10 mouse cellular contexts compared by ENCODE assay signal in genomic region chr4:137907979-137908378, GRCm38 (mm10). TPM values are rescaled to one million over a fixed set of nuclear protein-coding genes. Genes with fewer than 3 reads are reported as not detected.
DNase-seq lines count a peak whose midpoint lies in the region; ATAC-seq and TF ChIP-seq lines count a peak whose summit lies in the region.
"Had no signal": no experiment of that assay in that cellular context is flagged by ENCODE, and none has a peak within 500 bp of the region (broad histone marks: within the 10 kb centered on the region; RNA-seq: fewer than 3 reads in every experiment).

No protein-coding gene starts in this region.

- H3K27me3 ChIP-seq in forebrain, embryonic 15.5 days, result no peaks in the 10 kb centered on the region; the same call in 1 of the 2 replicates
- H3K27me3 ChIP-seq in forebrain, embryonic 12.5 days, result peaks cover 17% of the 10 kb centered on the region; the same call in 1 of the 2 replicates
- H3K27me3 ChIP-seq in E14TG2a.4 (ENCODE audit: insufficient read depth, low read length), result 0 out of 2 replicates have a peak, but pooled peaks cover 15% of the 10 kb centered on the region
- H3K27me3 ChIP-seq in heart, adult 2 months (ENCODE audit: control insufficient read depth, insufficient read depth, low read length), result no peaks in the 10 kb centered on the region
- no peaks in the 10 kb centered on the region for H3K27me3 ChIP-seq in lung, embryonic 14.5 days (ENCODE audit: insufficient read depth, low read length)
- H3K27me3 ChIP-seq in kidney, adult 2 months (replicated peaks; ENCODE audit: control insufficient read depth, insufficient read depth, low read length), result no peaks in the 10 kb centered on the region

- no peak for TF ChIP-seq CTCF in E14TG2a.4 (conservative IDR thresholded peaks at IDR 0.05; ENCODE audit: low read length)
- TF ChIP-seq CTCF in heart, adult 2 months (IDR thresholded peaks at IDR 0.05), result no peak
- no peak for TF ChIP-seq CTCF in lung, embryonic 14.5 days (IDR thresholded peaks at IDR 0.05; ENCODE audit: low read depth)
- TF ChIP-seq CTCF in kidney, adult 2 months (conservative IDR thresholded peaks at IDR 0.05; ENCODE audit: insufficient read depth, insufficient read length, low read depth, low read length), result no peak

- WGBS in forebrain, embryonic 15.5 days, result 43% methylated on average over 13 of the region's 13 CpGs
- 80% methylated on average over 13 of the region's 13 CpGs for WGBS in forebrain, embryonic 12.5 days
- 44% methylated on average over 13 of the region's 13 CpGs for WGBS in heart, adult 2 months
- 39% methylated on average over 13 of the region's 13 CpGs for WGBS in lung, embryonic 14.5 days
- WGBS in kidney, adult 2 months, result 67% methylated on average over 13 of the region's 13 CpGs

- H3K9ac ChIP-seq in forebrain, embryonic 15.5 days (replicated peaks), result no peak overlapping the region
- H3K9ac ChIP-seq in forebrain, embryonic 12.5 days, result no peak overlapping the region
- no peak overlapping the region for H3K9ac ChIP-seq in heart, adult 2 months (ENCODE audit: low read depth, low read length)
- H3K9ac ChIP-seq in lung, embryonic 14.5 days, result no peak overlapping the region
- H3K9ac ChIP-seq: liver, embryonic 15.5 days had no signal

- no peaks in the 10 kb centered on the region for H3K79me2 ChIP-seq in heart, adult 2 months (replicated peaks; ENCODE audit: control insufficient read depth, insufficient read depth, low read length)

- no peak overlapping the region for H3K4me3 ChIP-seq in forebrain, embryonic 15.5 days
- H3K4me3 ChIP-seq in forebrain, embryonic 12.5 days (replicated peaks), result no peak overlapping the region
- peak overlapping the region; percentile 60 for H3K4me3 ChIP-seq in E14TG2a.4 (replicated peaks; ENCODE audit: low read length)
- no peak overlapping the region for H3K4me3 ChIP-seq in heart, adult 2 months
- no peak overlapping the region for H3K4me3 ChIP-seq in lung, embryonic 14.5 days (ENCODE audit: low read depth, low read length)
- no peak overlapping the region for H3K4me3 ChIP-seq in kidney, adult 2 months (ENCODE audit: insufficient read depth, low read depth, low read length)
- H3K4me3 ChIP-seq: liver, embryonic 15.5 days had no signal

- 0 out of 2 replicates have a peak, but pooled peaks have one; percentile 41 for ATAC-seq in forebrain, embryonic 15.5 days (replicated peaks)
- ATAC-seq in forebrain, embryonic 12.5 days (ENCODE audit: low FRiP score), result no peak
- ATAC-seq in lung, embryonic 14.5 days (ENCODE audit: insufficient read depth), result no peak

- peak; percentile 66 to 70 for DNase-seq in heart, adult 2 months
- DNase-seq in lung, embryonic 14.5 days, result peak; percentile 40
- DNase-seq in liver, result no peak
- no peak for DNase-seq in kidney, adult 2 months
- DNase-seq in thymus, postnatal 25 days, result no peak
- DNase-seq: cerebellum, adult 9-10 months had no signal

- H3K9me3 ChIP-seq in forebrain, embryonic 15.5 days, result no peaks in the 10 kb centered on the region
- H3K9me3 ChIP-seq in forebrain, embryonic 12.5 days, result no peaks in the 10 kb centered on the region
- H3K9me3 ChIP-seq in E14TG2a.4 (ENCODE audit: low read length), result no peaks in the 10 kb centered on the region
- no peaks in the 10 kb centered on the region for H3K9me3 ChIP-seq in lung, embryonic 14.5 days (ENCODE audit: low read depth, low read length)
- H3K9me3 ChIP-seq: liver, embryonic 15.5 days had no signal

- TF ChIP-seq POLR2A in heart, adult 2 months (IDR thresholded peaks at IDR 0.05; ENCODE audit: insufficient read depth, low read depth, low read length), result no peak
- TF ChIP-seq POLR2A in kidney, adult 2 months (IDR thresholded peaks at IDR 0.05; ENCODE audit: low read depth, low read length), result no peak

- TF ChIP-seq EP300 in heart, adult 2 months (IDR thresholded peaks at IDR 0.05; ENCODE audit: insufficient read depth, low read depth, low read length), result no peak

- peaks cover 18% of the 10 kb centered on the region for H3K4me1 ChIP-seq in forebrain, embryonic 15.5 days
- peaks cover 9% of the 10 kb centered on the region for H3K4me1 ChIP-seq in forebrain, embryonic 12.5 days
- peaks cover 94% of the 10 kb centered on the region for H3K4me1 ChIP-seq in E14TG2a.4 (replicated peaks; ENCODE audit: low read depth, low read length)
- H3K4me1 ChIP-seq in heart, adult 2 months (ENCODE audit: control insufficient read depth, insufficient read depth, low read length), result peaks cover 5% of the 10 kb centered on the region
- H3K4me1 ChIP-seq in lung, embryonic 14.5 days (ENCODE audit: insufficient read depth), result peaks cover 6% of the 10 kb centered on the region; the same call in 1 of the 2 replicates
- H3K4me1 ChIP-seq in kidney, adult 2 months (ENCODE audit: control insufficient read depth, insufficient read depth, low read length), result no peaks in the 10 kb centered on the region

- intact Hi-C loops in heart, adult 2 months (cut with DNase I), result no loop called here

- H3K36me3 ChIP-seq in forebrain, embryonic 15.5 days, result no peaks in the 10 kb centered on the region
- no peaks in the 10 kb centered on the region for H3K36me3 ChIP-seq in forebrain, embryonic 12.5 days (replicated peaks)
- no peaks in the 10 kb centered on the region for H3K36me3 ChIP-seq in E14TG2a.4 (ENCODE audit: insufficient read depth, low read length)
- H3K36me3 ChIP-seq in heart, adult 2 months (ENCODE audit: control insufficient read depth, insufficient read depth, low read length), result no peaks in the 10 kb centered on the region
- H3K36me3 ChIP-seq in lung, embryonic 14.5 days (ENCODE audit: insufficient read depth), result no peaks in the 10 kb centered on the region
- H3K36me3 ChIP-seq in kidney, adult 2 months (ENCODE audit: control insufficient read depth, insufficient read depth, low read length), result no peaks in the 10 kb centered on the region
- H3K36me3 ChIP-seq: liver, embryonic 15.5 days had no signal

- no peak overlapping the region for H3K27ac ChIP-seq in forebrain, embryonic 15.5 days (replicated peaks)
- H3K27ac ChIP-seq in forebrain, embryonic 12.5 days, result no peak overlapping the region
- H3K27ac ChIP-seq in heart, adult 2 months, result no peak overlapping the region
- no peak overlapping the region for H3K27ac ChIP-seq in lung, embryonic 14.5 days (ENCODE audit: low read depth)
- H3K27ac ChIP-seq in kidney, adult 2 months (ENCODE audit: insufficient read depth, low read depth, low read length), result no peak overlapping the region
- H3K27ac ChIP-seq: liver, embryonic 15.5 days had no signal

- H3K4me2 ChIP-seq in forebrain, embryonic 15.5 days (replicated peaks), result no peak overlapping the region
- no peak overlapping the region for H3K4me2 ChIP-seq in forebrain, embryonic 12.5 days
- H3K4me2 ChIP-seq in lung, embryonic 14.5 days, result no peak overlapping the region
- H3K4me2 ChIP-seq: liver, embryonic 15.5 days had no signal

RNA-seq across cellular contexts. Expression of gene Ece1, which starts 45.9 kb away (rescaled TPM):
- 10.1 and 11.2 TPM in 2 replicates for polyA plus RNA-seq in forebrain, embryonic 15.5 days (2015; fragmentation: Nextera tagmentation; extraction: Ambion mirVana)
- 18.3 and 23.4 TPM in 2 replicates for polyA plus RNA-seq in forebrain, embryonic 12.5 days (2016; fragmentation: Nextera tagmentation; extraction: Ambion mirVana)
- total RNA-seq in heart, adult 2 months (2021), result 100 to 1,000 TPM; 102 to 120 TPM
- 23.3 and 27.3 TPM in 2 replicates for polyA plus RNA-seq in heart, adult 2 months (2012; rRNA removed)
- 59.3 and 71.2 TPM in 2 replicates for polyA plus RNA-seq in lung, embryonic 14.5 days (2014; fragmentation: Nextera tagmentation; extraction: Ambion mirVana)
- polyA plus RNA-seq in kidney, adult 2 months (2012; rRNA removed), result 30.7 and 33.7 TPM in 2 replicates

Comparison
In these comparisons a context has a peak if more than half of its experiments do, and no peak if none do; other contexts are left out.
1. DNase-seq: peak in heart, adult 2 months (2 of 2) and lung, embryonic 14.5 days (single experiment); none in liver (single experiment), kidney, adult 2 months (single experiment) and thymus, postnatal 25 days (single experiment).